Comparison of ENCODE assay signal across 29 mouse cellular contexts in genomic region chr5:68011569-68011968, GRCm38 (mm10). TPM values are rescaled to one million over a fixed set of nuclear protein-coding genes. Genes with fewer than 3 reads are reported as not detected.
DNase-seq lines count a peak whose midpoint lies in the region; ATAC-seq and TF ChIP-seq lines count a peak whose summit lies in the region.
"Had no signal": no experiment of that assay in that cellular context is flagged by ENCODE, and none has a peak within 500 bp of the region (broad histone marks: within the 10 kb centered on the region; RNA-seq: fewer than 3 reads in every experiment).

No protein-coding gene starts in this region.

- DNase-seq in heart, adult 11 months: no peak
- DNase-seq in lung, embryonic 14.5 days: peak; percentile 10
- no peak for DNase-seq in lung, postnatal 10 days
- peak; percentile 15 for DNase-seq in brain, adult 2 months (ENCODE audit: low read depth, low spot score)
- DNase-seq in heart, postnatal 0 days (ENCODE audit: low spot score): peak; percentile 75
- no peak for DNase-seq in urinary bladder, postnatal 10 days (ENCODE audit: low spot score)
- DNase-seq: adrenal gland, postnatal 14 days; cerebellum, adult 9-11 months; gastrocnemius, postnatal 10 days; kidney, adult 11 months; kidney, postnatal 10 days; left cerebral cortex, postnatal 4 days; right cerebral cortex, adult 18-20 months; right cerebral cortex, postnatal 4 days; thymus, postnatal 14 days had no signal

- H3K36me3 ChIP-seq in heart, embryonic 14.5 days (ENCODE audit: control insufficient read depth, insufficient read depth, low read length): no peaks in the 10 kb centered on the region
- no peaks in the 10 kb centered on the region for H3K36me3 ChIP-seq in lung, embryonic 14.5 days (ENCODE audit: insufficient read depth)
- no peaks in the 10 kb centered on the region for H3K36me3 ChIP-seq in heart, postnatal 0 days (replicated peaks; ENCODE audit: control insufficient read depth, insufficient read depth, low read length)
- H3K36me3 ChIP-seq: embryonic facial prominence, embryonic 10.5 days; forebrain, embryonic 15.5 days; hindbrain, embryonic 13.5 days; limb, embryonic 15.5 days; liver, embryonic 15.5 days; midbrain, embryonic 12.5 days; neural tube, embryonic 15.5 days had no signal

- no peak overlapping the region for H3K9ac ChIP-seq in heart, embryonic 14.5 days (ENCODE audit: low read length)
- H3K9ac ChIP-seq in lung, embryonic 14.5 days: no peak overlapping the region
- no peak overlapping the region for H3K9ac ChIP-seq in heart, postnatal 0 days (replicated peaks; ENCODE audit: low read depth, low read length)
- H3K9ac ChIP-seq: forebrain, embryonic 15.5 days; hindbrain, embryonic 13.5 days; limb, embryonic 15.5 days; liver, embryonic 15.5 days; midbrain, embryonic 12.5 days; neural tube, embryonic 15.5 days had no signal

- no peaks in the 10 kb centered on the region for H3K27me3 ChIP-seq in heart, embryonic 14.5 days (ENCODE audit: control insufficient read depth, insufficient read depth, low read length)
- no peaks in the 10 kb centered on the region for H3K27me3 ChIP-seq in lung, embryonic 14.5 days (ENCODE audit: insufficient read depth, low read length)
- H3K27me3 ChIP-seq in heart, postnatal 0 days (ENCODE audit: control insufficient read depth, insufficient read depth, low read length): no peaks in the 10 kb centered on the region
- H3K27me3 ChIP-seq: forebrain, embryonic 15.5 days; hindbrain, embryonic 13.5 days; midbrain, embryonic 12.5 days; neural tube, embryonic 15.5 days had no signal

- no peak overlapping the region for H3K4me3 ChIP-seq in heart, embryonic 14.5 days (ENCODE audit: control insufficient read depth in 1 of 2, insufficient read depth in 1 of 2, low read depth in 1 of 2, low read length in 2 of 2)
- H3K4me3 ChIP-seq in lung, embryonic 14.5 days (ENCODE audit: low read depth, low read length): no peak overlapping the region
- no peak overlapping the region for H3K4me3 ChIP-seq in heart, postnatal 0 days (ENCODE audit: low read depth, low read length)
- H3K4me3 ChIP-seq: embryonic facial prominence, embryonic 10.5 days; forebrain, embryonic 15.5 days; hindbrain, embryonic 13.5 days; limb, embryonic 15.5 days; liver, embryonic 15.5 days; midbrain, embryonic 12.5 days; neural tube, embryonic 15.5 days had no signal

- 0 out of 2 replicates have a peak overlapping the region, but pooled peaks have one; percentile 19 for H3K4me2 ChIP-seq in heart, embryonic 14.5 days (ENCODE audit: low read length)
- no peak overlapping the region for H3K4me2 ChIP-seq in lung, embryonic 14.5 days
- no peak overlapping the region for H3K4me2 ChIP-seq in heart, postnatal 0 days (ENCODE audit: low read depth, low read length)
- H3K4me2 ChIP-seq: forebrain, embryonic 15.5 days; hindbrain, embryonic 13.5 days; limb, embryonic 15.5 days; liver, embryonic 15.5 days; midbrain, embryonic 12.5 days; neural tube, embryonic 15.5 days had no signal

- ATAC-seq in heart, embryonic 14.5 days (ENCODE audit: insufficient number of reproducible peaks, insufficient read depth, low FRiP score, low read depth): no peak
- ATAC-seq in lung, embryonic 14.5 days (ENCODE audit: insufficient read depth): no peak
- peak; percentile 88 for ATAC-seq in heart, postnatal 0 days (ENCODE audit: insufficient read depth, low read depth)
- ATAC-seq: forebrain, embryonic 15.5 days had no signal

- H3K27ac ChIP-seq in heart, embryonic 14.5 days (replicated peaks in 1 of 2; ENCODE audit: control insufficient read depth in 1 of 2, insufficient read depth in 1 of 2, low read depth in 2 of 2, low read length in 2 of 2): peak overlapping the region; percentile 28 to 32; a peak in 1 of 4 replicates
- no peak overlapping the region for H3K27ac ChIP-seq in lung, embryonic 14.5 days (ENCODE audit: low read depth)
- peak overlapping the region; percentile 56; the same call in 1 of the 2 replicates for H3K27ac ChIP-seq in heart, postnatal 0 days (ENCODE audit: low read depth)
- H3K27ac ChIP-seq: embryonic facial prominence, embryonic 10.5 days; forebrain, embryonic 15.5 days; hindbrain, embryonic 13.5 days; limb, embryonic 15.5 days; liver, embryonic 15.5 days; midbrain, embryonic 12.5 days; neural tube, embryonic 15.5 days had no signal

- peaks cover 0 to 13% of the 10 kb centered on the region in 2 experiments; a peak in 3 of 4 replicates for H3K4me1 ChIP-seq in heart, embryonic 14.5 days (ENCODE audit: control insufficient read depth in 2 of 2, insufficient read depth in 2 of 2, low read length in 2 of 2)
- H3K4me1 ChIP-seq in lung, embryonic 14.5 days (ENCODE audit: insufficient read depth): no peaks in the 10 kb centered on the region
- peaks cover 12% of the 10 kb centered on the region; the same call in 1 of the 2 replicates for H3K4me1 ChIP-seq in heart, postnatal 0 days (ENCODE audit: control insufficient read depth, insufficient read depth)
- H3K4me1 ChIP-seq: embryonic facial prominence, embryonic 10.5 days; forebrain, embryonic 15.5 days; hindbrain, embryonic 13.5 days; limb, embryonic 15.5 days; liver, embryonic 15.5 days; midbrain, embryonic 12.5 days; neural tube, embryonic 15.5 days had no signal

- no peak for TF ChIP-seq CTCF in lung, embryonic 14.5 days (IDR thresholded peaks at IDR 0.05; ENCODE audit: low read depth)
- TF ChIP-seq CTCF in heart, postnatal 0 days (IDR thresholded peaks at IDR 0.05; ENCODE audit: low read depth): no peak

- no peak for TF ChIP-seq EP300 in heart, postnatal 0 days (IDR thresholded peaks at IDR 0.05; ENCODE audit: low read depth)

- no peaks in the 10 kb centered on the region for H3K9me3 ChIP-seq in heart, embryonic 14.5 days (ENCODE audit: control insufficient read depth, low read length)
- H3K9me3 ChIP-seq in lung, embryonic 14.5 days (ENCODE audit: low read depth, low read length): no peaks in the 10 kb centered on the region
- H3K9me3 ChIP-seq in heart, postnatal 0 days (replicated peaks; ENCODE audit: control insufficient read depth, low read length): no peaks in the 10 kb centered on the region
- H3K9me3 ChIP-seq: embryonic facial prominence, embryonic 10.5 days; forebrain, embryonic 15.5 days; hindbrain, embryonic 13.5 days; limb, embryonic 15.5 days; liver, embryonic 15.5 days; midbrain, embryonic 12.5 days; neural tube, embryonic 15.5 days had no signal

- WGBS in heart, embryonic 14.5 days: 5% methylated on average over 3 of the region's 3 CpGs
- 49% methylated on average over 3 of the region's 3 CpGs for WGBS in lung, embryonic 14.5 days
- 8% methylated on average over 3 of the region's 3 CpGs for WGBS in heart, postnatal 0 days

RNA-seq across cellular contexts. Expression of gene Grxcr1, which starts 20.1 kb away (rescaled TPM):
- polyA plus RNA-seq in heart, embryonic 14.5 days (2014; fragmentation: Nextera tagmentation; extraction: Ambion mirVana): not detected in 2 replicates
- not detected in 2 replicates for polyA plus RNA-seq in lung, embryonic 14.5 days (2014; fragmentation: Nextera tagmentation; extraction: Ambion mirVana)
- not detected in 2 replicates for total RNA-seq in heart, postnatal 0 days (2014; rRNA removed; ENCODE audit: low replicate concordance)
- not detected in 2 replicates for polyA plus RNA-seq in heart, postnatal 0 days (2015; fragmentation: Nextera tagmentation; extraction: Ambion mirVana)
- total RNA-seq: adrenal gland, postnatal 14 days; gastrocnemius, postnatal 10 days; layer of hippocampus, adult 18-20 months; layer of hippocampus, postnatal 14 days; left cerebral cortex, adult 8-10 months; left cerebral cortex, postnatal 4 days; megakaryocyte, adult 5-6 weeks had no signal
- polyA plus RNA-seq: cortical plate, adult 2 months; forebrain, embryonic 15.5 days; limb, embryonic 15.5 days; liver, embryonic 15.5 days; midbrain, embryonic 12.5 days; neural tube, embryonic 15.5 days; stomach, embryonic 14.5 days had no signal

Comparison
In these comparisons a context has a peak if more than half of its experiments do, and no peak if none do; other contexts are left out.
1. DNase-seq: peak in lung, embryonic 14.5 days (single experiment), brain, adult 2 months (single experiment) and heart, postnatal 0 days (single experiment); none in heart, adult 11 months (single experiment), lung, postnatal 10 days (single experiment) and urinary bladder, postnatal 10 days (single experiment).